Mouse (Mus musculus): ENCODE measurements around the gene Foxf1.

Foxf1 gene

GRCm38 (mm10) chr8:121082218-121083092 lies 1.7 kb upstream of the Foxf1 start:
- no peak for DNase-seq

- DNase-seq: peak; percentile 98
Observed at GRCm38 (mm10) chr8:121083093-121083935, 872 bp upstream of the Foxf1 start.

GRCm38 (mm10) chr8:121083936-121084209 lies 313 bp upstream of the Foxf1 start:
- DNase-seq: no peak

- no peak for DNase-seq
Observed at GRCm38 (mm10) chr8:121085011-121085410, 825 bp downstream of the Foxf1 start.

GRCm38 (mm10) chr8:121085561-121085960 lies 1.4 kb downstream of the Foxf1 start:
- DNase-seq: no peak

GRCm38 (mm10) chr8:121086004-121086900 lies 2.1 kb downstream of the Foxf1 start:
- DNase-seq: no peak

GRCm38 (mm10) chr8:121088281-121088680 lies 4.1 kb downstream of the Foxf1 start:
- DNase-seq: no peak

- no peak for DNase-seq
Observed at GRCm38 (mm10) chr8:121088871-121089630, 4.9 kb downstream of the Foxf1 start.

- DNase-seq: no peak
Observed at GRCm38 (mm10) chr8:121089631-121090380, 5.6 kb downstream of the Foxf1 start.

GRCm38 (mm10) chr8:121090716-121091115 lies 6.5 kb downstream of the Foxf1 start:
- DNase-seq: no peak

- no peak for DNase-seq
Observed at GRCm38 (mm10) chr8:121092141-121092540, 8.0 kb downstream of the Foxf1 start.

- DNase-seq: peak; percentile 96
Observed at GRCm38 (mm10) chr8:121092627-121093026, 8.4 kb downstream of the Foxf1 start.

GRCm38 (mm10) chr8:121093496-121093895 lies 9.3 kb downstream of the Foxf1 start:
- DNase-seq: no peak

- DNase-seq: peak; percentile 97
Observed at GRCm38 (mm10) chr8:121104049-121104818, 20.0 kb downstream of the Foxf1 start.

- peak; percentile 100 for DNase-seq
Observed at GRCm38 (mm10) chr8:121107668-121108656, 23.8 kb downstream of the Foxf1 start, which contains the start of gene Mthfsd. Gene Mthfsd (minus strand): TSS chr8:121108392.

GRCm38 (mm10) chr8:121108657-121109056 lies 24.5 kb downstream of the Foxf1 start:
- no peak for DNase-seq

GRCm38 (mm10) chr8:121111145-121111907 lies 27.1 kb downstream of the Foxf1 start:
- DNase-seq: no peak

GRCm38 (mm10) chr8:121113261-121113660 lies 29.1 kb downstream of the Foxf1 start:
- DNase-seq: peak; percentile 99
